Mouse (Mus musculus) bone marrow, adult 2 months (tissue): Measurements from ENCODE around the gene Tet1.

Source experiments
- CTCF ChIP-seq: fragments of 200-500 bp; IDR thresholded peaks from 2 replicates; pipeline ENCODE4 v1.5.1; 2011; ENCODE audit warnings: low read length, control low read depth; ENCODE audit not compliant: control insufficient read depth, insufficient read depth
- POLR2A ChIP-seq: fragments of 200-500 bp; IDR thresholded peaks from 2 replicates; pipeline ENCODE4 v1.6.1; 2011; ENCODE audit warnings: low read depth, mild to moderate bottlenecking, control low read depth, low read length, borderline replicate concordance; ENCODE audit not compliant: control insufficient read depth

DNA sequence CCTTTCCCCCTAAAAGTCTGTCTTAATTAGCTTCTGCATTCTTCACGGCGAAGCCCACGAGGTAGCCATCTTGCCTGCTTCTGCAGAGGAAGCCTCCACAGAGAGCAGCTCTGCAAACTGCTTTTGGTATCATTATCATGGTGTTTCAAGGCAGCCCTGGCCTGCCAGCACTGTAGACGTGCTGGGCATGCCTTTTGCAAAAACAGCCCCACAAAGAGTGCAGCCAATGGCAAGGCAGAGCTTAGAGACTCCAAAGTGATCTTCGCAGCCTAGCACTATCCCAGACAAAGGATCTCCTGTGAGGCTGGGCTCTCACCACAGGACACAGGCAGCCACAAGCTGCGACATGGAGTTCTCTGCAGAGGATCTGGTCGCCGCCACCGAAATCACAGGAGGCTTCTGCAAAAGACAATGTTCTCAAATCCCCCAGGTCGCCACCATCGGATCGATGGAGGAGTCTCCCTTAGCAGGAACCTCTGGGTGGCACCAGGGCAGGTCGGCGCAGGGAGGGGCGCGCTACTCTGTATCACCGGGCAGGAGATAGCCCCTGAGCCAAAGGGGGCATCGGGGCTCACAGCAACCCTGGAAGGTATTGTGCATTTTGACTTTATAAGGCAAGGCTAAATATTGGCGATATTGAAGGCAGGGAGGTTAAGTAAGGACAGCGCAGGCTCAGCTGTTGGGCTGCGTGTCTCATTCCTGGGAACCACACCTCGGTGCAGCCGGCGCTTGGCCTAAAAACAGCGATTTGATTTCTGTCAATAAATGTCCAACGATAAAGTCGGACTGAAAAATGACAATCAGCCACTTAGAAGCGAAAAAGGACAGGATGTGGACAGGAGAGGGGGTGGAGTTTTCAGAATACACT is 43.4 kb downstream of the Tet1 start:
- TF ChIP-seq CTCF (no peak), POLR2A (no peak)
